Mouse (Mus musculus): ENCODE measurements at regions not wholly inside any gene's neighbourhood (a gene's known extent, or its start where the extent isn't known, plus 50 kb on each side); places are given as distances from the start of the nearest gene placed in this dataset.

- Histone ChIP-seq H3K27ac (ENCODE audit: low read depth, low read length) (no peak overlapping the region), H3K4me2 (ENCODE audit: low read depth) (no peak overlapping the region), H3K9ac (ENCODE audit: low read length) (no peak overlapping the region), H3K4me1 (ENCODE audit: control insufficient read depth, insufficient read depth, low read length) (no peaks in the 10 kb centered on the region), H3K36me3 (ENCODE audit: control insufficient read depth, insufficient read depth, low read length) (no peaks in the 10 kb centered on the region), H3K27me3 (ENCODE audit: control insufficient read depth, insufficient read depth, low read length) (no peaks in the 10 kb centered on the region), H3K4me3 (ENCODE audit: low read depth, low read length) (no peak overlapping the region), H3K9me3 (ENCODE audit: control insufficient read depth, low read length) (no peaks in the 10 kb centered on the region)
- DNase-seq (ENCODE audit: low spot score) (no peak), ATAC-seq (ENCODE audit: insufficient read depth, low FRiP score, low TSS enrichment) (no peak)
- 87% methylated on average over 15 of the region's 15 CpGs for WGBS
Measured at GRCm38 (mm10) chr15:97471986-97472779, 225.1 kb upstream of the Amigo2 start.

DNA sequence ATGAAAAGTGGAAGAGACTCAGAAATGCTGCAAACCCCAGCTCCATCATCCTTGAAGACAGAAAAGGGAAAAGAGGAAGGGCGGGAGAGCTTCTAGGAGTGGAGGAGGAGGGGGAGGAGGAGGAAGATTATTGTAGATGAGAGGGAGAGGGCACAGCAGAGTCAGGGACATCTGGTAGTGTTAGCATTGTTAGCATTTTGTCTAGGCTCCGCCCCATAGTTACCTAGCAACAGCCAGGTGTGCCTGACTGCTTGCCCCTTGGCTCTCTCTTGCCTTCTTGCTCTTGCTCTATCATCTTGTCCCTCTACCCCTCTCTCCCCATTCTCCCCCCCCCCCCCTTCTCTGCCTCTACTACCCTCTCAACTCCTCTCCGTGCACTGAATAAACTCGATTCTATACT lies 224.4 kb upstream of the Amigo2 start:
- Histone ChIP-seq H3K4me3 (ENCODE audit: low read depth, low read length) (no peak overlapping the region), H3K36me3 (ENCODE audit: control insufficient read depth, insufficient read depth, low read length) (no peaks in the 10 kb centered on the region), H3K27ac (ENCODE audit: low read depth, low read length) (no peak overlapping the region), H3K4me2 (ENCODE audit: low read depth) (no peak overlapping the region), H3K9me3 (ENCODE audit: control insufficient read depth, low read length) (no peaks in the 10 kb centered on the region), H3K9ac (ENCODE audit: low read length) (no peak overlapping the region), H3K4me1 (ENCODE audit: control insufficient read depth, insufficient read depth, low read length) (no peaks in the 10 kb centered on the region), H3K27me3 (ENCODE audit: control insufficient read depth, insufficient read depth, low read length) (no peaks in the 10 kb centered on the region)
- ATAC-seq (ENCODE audit: insufficient read depth, low FRiP score, low TSS enrichment) (no peak), DNase-seq (ENCODE audit: low spot score) (no peak)
- WGBS: 74% methylated on average over 4 of the region's 4 CpGs

- DNase-seq (ENCODE audit: low spot score) (no peak), ATAC-seq (ENCODE audit: insufficient read depth, low FRiP score, low TSS enrichment) (no peak)
- Histone ChIP-seq H3K4me3 (ENCODE audit: low read depth, low read length) (no peak overlapping the region), H3K9ac (ENCODE audit: low read length) (no peak overlapping the region), H3K27ac (ENCODE audit: low read depth, low read length) (no peak overlapping the region), H3K36me3 (ENCODE audit: control insufficient read depth, insufficient read depth, low read length) (no peaks in the 10 kb centered on the region), H3K4me2 (ENCODE audit: low read depth) (no peak overlapping the region), H3K9me3 (ENCODE audit: control insufficient read depth, low read length) (no peaks in the 10 kb centered on the region), H3K27me3 (ENCODE audit: control insufficient read depth, insufficient read depth, low read length) (no peaks in the 10 kb centered on the region), H3K4me1 (ENCODE audit: control insufficient read depth, insufficient read depth, low read length) (no peaks in the 10 kb centered on the region)
- WGBS: 87% methylated on average over 19 of the region's 19 CpGs
Measured at GRCm38 (mm10) chr15:97469684-97470344, 222.7 kb upstream of the Amigo2 start.

DNA sequence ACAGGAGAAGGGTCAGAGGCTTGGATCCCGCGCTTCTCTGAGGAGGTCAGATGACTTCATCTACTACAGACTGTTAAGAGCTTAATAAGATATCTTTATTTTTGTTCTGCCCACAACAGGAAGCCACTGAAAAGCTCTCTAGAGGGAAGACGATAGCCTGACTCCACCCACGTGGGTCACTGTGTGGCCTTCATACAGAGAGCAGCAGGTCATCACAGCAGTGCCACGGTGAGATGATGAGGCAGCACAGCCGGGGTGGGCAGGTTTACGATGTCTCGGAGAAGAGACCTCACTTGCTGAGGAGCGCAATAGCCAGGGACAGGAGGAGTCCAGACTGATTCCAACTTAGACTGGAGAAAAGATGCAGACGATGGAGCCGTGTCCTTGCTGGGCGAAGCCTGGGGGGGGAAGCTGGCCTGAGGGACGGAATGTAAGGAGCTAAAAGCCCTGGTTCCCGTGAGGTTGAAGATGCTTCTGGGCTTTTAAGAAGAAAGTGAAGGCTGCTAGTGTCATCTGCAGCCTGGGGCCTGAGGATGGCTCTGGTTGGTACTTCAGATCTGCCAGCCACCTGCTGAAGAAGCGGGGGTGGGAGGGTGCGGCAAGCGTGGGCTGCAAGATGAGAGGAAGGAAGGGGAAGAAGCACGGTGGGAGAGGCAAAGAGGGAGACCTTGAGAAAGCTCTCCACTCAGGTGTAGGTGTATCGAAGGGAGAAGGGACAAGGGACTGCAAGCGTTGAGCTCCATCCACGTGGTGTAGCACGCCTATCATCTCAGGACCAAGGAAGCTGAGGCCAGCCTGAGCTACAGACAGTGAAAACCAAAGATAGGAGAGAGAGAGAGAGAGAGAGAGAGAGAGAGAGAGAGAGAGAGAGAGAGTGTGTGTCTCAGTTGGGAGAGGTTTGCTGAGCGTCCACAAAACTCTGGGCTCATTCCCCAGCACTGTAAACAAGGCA lies 221.9 kb upstream of the Amigo2 start:
- no peak overlapping the region for H3K9ac ChIP-seq (ENCODE audit: low read length)
- no peak overlapping the region for H3K27ac ChIP-seq (ENCODE audit: low read depth, low read length)
- WGBS: 68% methylated on average over 23 of the region's 23 CpGs
- DNase-seq (ENCODE audit: low spot score) (no peak), ATAC-seq (ENCODE audit: insufficient read depth, low FRiP score, low TSS enrichment) (no peak)
- no peaks in the 10 kb centered on the region for H3K4me1 ChIP-seq (ENCODE audit: control insufficient read depth, insufficient read depth, low read length)
- H3K36me3 ChIP-seq (ENCODE audit: control insufficient read depth, insufficient read depth, low read length): no peaks in the 10 kb centered on the region
- H3K9me3 ChIP-seq (ENCODE audit: control insufficient read depth, low read length): no peaks in the 10 kb centered on the region
- H3K4me2 ChIP-seq (ENCODE audit: low read depth): no peak overlapping the region
- no peak overlapping the region for H3K4me3 ChIP-seq (ENCODE audit: low read depth, low read length)
- H3K27me3 ChIP-seq (ENCODE audit: control insufficient read depth, insufficient read depth, low read length): no peaks in the 10 kb centered on the region

- WGBS: 91% methylated on average over 18 of the region's 18 CpGs
Measured at GRCm38 (mm10) chr15:97467781-97468485, 220.8 kb upstream of the Amigo2 start.

DNA sequence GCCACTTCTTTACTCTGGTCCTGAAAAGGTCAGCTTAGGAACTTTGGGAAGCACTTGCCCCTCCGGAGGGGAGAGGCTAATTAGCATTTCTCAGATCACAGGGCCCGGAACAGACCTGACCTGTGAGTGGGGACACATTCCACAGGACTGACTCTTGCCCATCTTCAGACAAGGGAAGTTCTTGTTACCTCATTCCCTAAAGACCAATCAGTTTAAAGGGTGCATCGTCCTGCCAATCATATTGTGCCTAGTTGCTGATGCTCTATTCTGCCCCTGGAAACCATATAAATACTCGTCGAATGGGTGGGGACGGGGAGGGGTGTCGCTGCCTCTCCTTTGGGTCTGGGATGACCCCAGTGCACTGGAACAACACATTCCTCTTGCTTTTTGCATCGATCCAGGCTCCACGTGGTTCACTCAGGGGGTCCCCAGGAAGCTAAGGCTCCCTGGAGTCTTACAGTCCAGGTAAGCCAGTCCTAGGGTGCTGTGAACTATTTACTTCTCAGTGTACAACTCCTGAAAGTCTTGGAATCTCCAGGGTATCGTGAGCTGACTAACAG lies 219.9 kb upstream of the Amigo2 start:
- Histone ChIP-seq H3K27me3 (ENCODE audit: control insufficient read depth, insufficient read depth, low read length) (no peaks in the 10 kb centered on the region), H3K27ac (ENCODE audit: low read depth, low read length) (no peak overlapping the region), H3K9me3 (ENCODE audit: control insufficient read depth, low read length) (no peaks in the 10 kb centered on the region), H3K4me2 (ENCODE audit: low read depth) (no peak overlapping the region), H3K4me1 (ENCODE audit: control insufficient read depth, insufficient read depth, low read length) (no peaks in the 10 kb centered on the region), H3K36me3 (ENCODE audit: control insufficient read depth, insufficient read depth, low read length) (no peaks in the 10 kb centered on the region), H3K9ac (ENCODE audit: low read length) (no peak overlapping the region), H3K4me3 (ENCODE audit: low read depth, low read length) (no peak overlapping the region)
- DNase-seq (ENCODE audit: low spot score): no peak
- 80% methylated on average over 10 of the region's 10 CpGs for WGBS
- no peak for ATAC-seq (ENCODE audit: insufficient read depth, low FRiP score, low TSS enrichment)

More at GRCm38 (mm10) chr15:97467781-97468485, 220.8 kb upstream of the Amigo2 start:
- no peak for ATAC-seq (ENCODE audit: insufficient read depth, low FRiP score, low TSS enrichment)
- H3K4me3 ChIP-seq (ENCODE audit: low read depth, low read length): no peak overlapping the region
- no peak overlapping the region for H3K9ac ChIP-seq (ENCODE audit: low read length)
- H3K36me3 ChIP-seq (ENCODE audit: control insufficient read depth, insufficient read depth, low read length): no peaks in the 10 kb centered on the region
- no peaks in the 10 kb centered on the region for H3K4me1 ChIP-seq (ENCODE audit: control insufficient read depth, insufficient read depth, low read length)
- no peaks in the 10 kb centered on the region for H3K27me3 ChIP-seq (ENCODE audit: control insufficient read depth, insufficient read depth, low read length)
- no peak for DNase-seq (ENCODE audit: low spot score)
- no peak overlapping the region for H3K4me2 ChIP-seq (ENCODE audit: low read depth)
- H3K9me3 ChIP-seq (ENCODE audit: control insufficient read depth, low read length): no peaks in the 10 kb centered on the region
- no peak overlapping the region for H3K27ac ChIP-seq (ENCODE audit: low read depth, low read length)

- Histone ChIP-seq H3K4me1 (ENCODE audit: control insufficient read depth, insufficient read depth, low read length) (no peaks in the 10 kb centered on the region), H3K27me3 (ENCODE audit: control insufficient read depth, insufficient read depth, low read length) (no peaks in the 10 kb centered on the region), H3K9ac (ENCODE audit: low read length) (no peak overlapping the region), H3K27ac (ENCODE audit: low read depth, low read length) (no peak overlapping the region), H3K9me3 (ENCODE audit: control insufficient read depth, low read length) (no peaks in the 10 kb centered on the region), H3K4me3 (ENCODE audit: low read depth, low read length) (no peak overlapping the region), H3K36me3 (ENCODE audit: control insufficient read depth, insufficient read depth, low read length) (no peaks in the 10 kb centered on the region), H3K4me2 (ENCODE audit: low read depth) (no peak overlapping the region)
- no peak for DNase-seq (ENCODE audit: low spot score)
- ATAC-seq (ENCODE audit: insufficient read depth, low FRiP score, low TSS enrichment): no peak
- 63% methylated on average over 3 of the region's 3 CpGs for WGBS
Measured at GRCm38 (mm10) chr15:97466110-97466509, 219.0 kb upstream of the Amigo2 start.

GRCm38 (mm10) chr15:97465366-97465765 lies 218.3 kb upstream of the Amigo2 start:
- H3K27me3 ChIP-seq (ENCODE audit: control insufficient read depth, insufficient read depth, low read length): no peaks in the 10 kb centered on the region
- no peak for ATAC-seq (ENCODE audit: insufficient read depth, low FRiP score, low TSS enrichment)
- H3K9ac ChIP-seq (ENCODE audit: low read length): no peak overlapping the region
- no peak overlapping the region for H3K4me3 ChIP-seq (ENCODE audit: low read depth, low read length)
- no peak for DNase-seq (ENCODE audit: low spot score)
- no peaks in the 10 kb centered on the region for H3K36me3 ChIP-seq (ENCODE audit: control insufficient read depth, insufficient read depth, low read length)
- H3K27ac ChIP-seq (ENCODE audit: low read depth, low read length): no peak overlapping the region
- WGBS: 89% methylated on average over 8 of the region's 8 CpGs
- no peak overlapping the region for H3K4me2 ChIP-seq (ENCODE audit: low read depth)
- no peaks in the 10 kb centered on the region for H3K4me1 ChIP-seq (ENCODE audit: control insufficient read depth, insufficient read depth, low read length)
- H3K9me3 ChIP-seq (ENCODE audit: control insufficient read depth, low read length): no peaks in the 10 kb centered on the region

Measured in neural tube, embryonic 11.5 days (tissue).